Mouse (Mus musculus) cerebellum, adult 2 months (tissue): ENCODE measurements at regions not wholly inside any gene's neighbourhood (a gene's known extent, or its start where the extent isn't known, plus 50 kb on each side); places are given as distances from the start of the nearest gene placed in this dataset.
A peak's percentile ranks its signal among the peaks of the same experiment; 100 is the strongest.

Experiments
- DNase-seq, 2 experiments: peaks; one replicate each; pipeline ENCODE4 v3.0.0; 2021
- H3K27ac ChIP-seq: fragments of 200-500 bp; 2 replicates; pipeline ENCODE4 v1.5.1; 2012; ENCODE audit warnings: low read length, control low read depth, inconsistent platforms; ENCODE audit not compliant: insufficient read depth
- H3K27me3 ChIP-seq: fragments of 200-500 bp; 2 replicates; pipeline ENCODE4 v1.6.1; 2012; ENCODE audit warnings: inconsistent platforms, mild to moderate bottlenecking, low read length, moderate library complexity; ENCODE audit not compliant: control insufficient read depth, insufficient read depth
- H3K4me1 ChIP-seq: fragments of 200-500 bp; 2 replicates; pipeline ENCODE4 v1.6.1; 2011; ENCODE audit warnings: low read length; ENCODE audit not compliant: control insufficient read depth, insufficient read depth
- H3K4me3 ChIP-seq: fragments of 200-500 bp; replicated peaks from 2 replicates; pipeline ENCODE3; 2011; ENCODE audit warnings: mild to moderate bottlenecking, low read depth, low read length, control low read depth; ENCODE audit not compliant: insufficient read depth
- CTCF ChIP-seq: fragments of 200-500 bp; IDR thresholded peaks from 2 replicates; pipeline ENCODE4 v1.5.1; 2011; ENCODE audit warnings: low read depth, mild to moderate bottlenecking, control low read depth, low read length, moderate library complexity, borderline replicate concordance; ENCODE audit not compliant: insufficient read depth
- POLR2A ChIP-seq: fragments of 200-500 bp; IDR thresholded peaks from 2 replicates; pipeline ENCODE4 v1.6.1; 2011; ENCODE audit warnings: low read length, control low read depth, borderline replicate concordance; ENCODE audit not compliant: insufficient read depth
- WGBS: fragments of 180-500 bp; shearing (Covaris S2); methylation state at CpG from one replicate; pipeline ENCODE4 v1.1.7; 2018; 5-methylcytosine and 5-hydroxymethylcytosine counted together

DNA sequence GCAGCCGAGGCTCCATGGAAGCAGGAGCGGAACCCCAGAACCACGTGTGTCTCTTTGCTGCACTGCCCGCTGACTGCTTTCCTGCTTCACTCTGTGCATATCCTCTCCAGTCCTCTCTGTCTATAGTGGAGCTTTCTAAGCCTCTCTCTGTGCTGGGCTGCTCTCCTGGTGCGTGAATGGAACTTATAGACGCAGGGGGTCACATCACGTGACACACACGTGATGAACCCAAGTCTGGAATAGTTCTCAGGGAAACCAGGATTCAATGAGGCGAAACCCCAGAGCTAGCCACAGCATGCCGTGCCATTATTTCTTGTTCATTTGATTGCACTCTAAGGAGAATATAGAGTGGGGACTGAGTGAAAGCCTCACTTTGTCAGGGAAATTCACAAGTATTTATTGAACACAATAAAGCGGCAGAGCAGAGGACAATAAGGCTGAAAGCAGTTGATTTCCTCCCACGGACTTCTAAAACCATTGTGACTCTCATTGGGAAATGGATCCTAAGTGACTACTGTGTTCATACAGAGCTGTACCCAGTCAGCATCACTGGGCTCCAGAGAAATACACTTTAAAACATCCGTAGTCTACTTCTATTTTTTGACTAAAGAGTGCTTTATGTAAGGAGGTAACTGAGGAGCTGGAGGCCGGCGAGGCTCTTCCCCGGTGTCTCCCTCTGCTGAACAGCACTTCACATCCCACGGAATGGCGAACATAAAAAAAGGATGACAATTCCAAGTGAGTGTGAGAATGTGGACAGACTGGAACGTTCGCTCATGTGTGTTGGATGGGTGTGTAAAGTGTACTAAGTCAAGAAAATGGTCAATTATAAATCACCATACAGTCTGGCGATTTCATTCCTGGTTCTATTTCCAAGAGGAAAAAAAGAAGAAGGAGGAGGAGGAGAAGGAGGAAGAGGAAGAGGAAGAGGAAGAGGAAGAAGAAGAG is 116.5 kb upstream of the Cpsf6 start:
- Histone ChIP-seq H3K4me1 (no peaks in the 10 kb centered on the region), H3K27ac (no peak overlapping the region), H3K4me3 (no peak overlapping the region), H3K27me3 (no peaks in the 10 kb centered on the region)
- no peak for DNase-seq
- TF ChIP-seq POLR2A (no peak), CTCF (no peak)
- 64% methylated on average over 21 of the region's 21 CpGs for WGBS

DNA sequence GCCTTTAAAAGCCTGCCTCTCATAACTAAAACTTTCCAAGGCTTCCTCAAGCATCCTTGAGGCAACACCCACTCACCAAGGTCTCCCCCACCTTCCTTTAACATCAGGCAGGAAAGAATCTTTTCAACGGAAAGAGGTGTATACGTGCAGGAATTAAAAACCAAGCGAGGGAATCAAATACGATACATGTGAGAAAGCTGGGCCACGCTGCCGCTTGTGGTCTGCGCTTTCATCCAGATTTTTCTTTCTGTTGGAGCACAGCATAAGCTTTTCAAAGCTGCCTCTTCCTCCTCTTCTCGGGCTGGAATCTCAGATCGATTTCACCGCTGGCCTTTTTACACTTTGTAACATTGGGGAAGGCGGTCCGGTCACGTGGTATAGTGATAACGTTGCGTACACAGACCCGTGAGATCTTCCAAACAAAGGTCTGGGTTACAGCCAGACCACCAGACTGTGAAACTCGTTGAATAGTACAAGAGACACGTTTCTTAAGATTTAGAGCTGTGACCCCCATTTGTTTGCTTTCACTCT is 114.4 kb upstream of the Cpsf6 start:
- TF ChIP-seq POLR2A (no peak), CTCF (no peak)
- H3K27me3 ChIP-seq = no peaks in the 10 kb centered on the region
- no peak for DNase-seq
- no peak overlapping the region for H3K27ac ChIP-seq
- 44% methylated on average over 18 of the region's 18 CpGs for WGBS
- H3K4me3 ChIP-seq = peak overlapping the region; percentile 36
- no peaks in the 10 kb centered on the region for H3K4me1 ChIP-seq

DNA sequence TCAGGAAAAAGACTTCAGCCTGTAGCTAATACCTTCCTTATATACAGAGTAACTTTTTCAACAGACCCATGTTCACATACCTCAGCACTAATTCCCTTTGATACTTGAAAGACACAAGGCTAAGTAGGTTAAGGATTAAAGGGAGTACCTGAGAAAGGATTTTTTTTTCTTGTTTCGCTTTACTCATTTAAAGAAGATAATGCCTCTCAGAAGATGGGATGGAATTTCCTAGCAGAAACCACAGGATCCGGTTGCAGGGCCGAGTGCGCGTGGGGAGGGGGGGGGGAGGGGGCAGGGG is 114.0 kb upstream of the Cpsf6 start:
- 50% methylated on average over 5 of the region's 5 CpGs for WGBS
- H3K4me1 ChIP-seq = no peaks in the 10 kb centered on the region
- H3K27ac ChIP-seq = no peak overlapping the region
- H3K4me3 ChIP-seq = no peak overlapping the region
- TF ChIP-seq CTCF (no peak), POLR2A (no peak)
- no peaks in the 10 kb centered on the region for H3K27me3 ChIP-seq
- DNase-seq = no peak

DNA sequence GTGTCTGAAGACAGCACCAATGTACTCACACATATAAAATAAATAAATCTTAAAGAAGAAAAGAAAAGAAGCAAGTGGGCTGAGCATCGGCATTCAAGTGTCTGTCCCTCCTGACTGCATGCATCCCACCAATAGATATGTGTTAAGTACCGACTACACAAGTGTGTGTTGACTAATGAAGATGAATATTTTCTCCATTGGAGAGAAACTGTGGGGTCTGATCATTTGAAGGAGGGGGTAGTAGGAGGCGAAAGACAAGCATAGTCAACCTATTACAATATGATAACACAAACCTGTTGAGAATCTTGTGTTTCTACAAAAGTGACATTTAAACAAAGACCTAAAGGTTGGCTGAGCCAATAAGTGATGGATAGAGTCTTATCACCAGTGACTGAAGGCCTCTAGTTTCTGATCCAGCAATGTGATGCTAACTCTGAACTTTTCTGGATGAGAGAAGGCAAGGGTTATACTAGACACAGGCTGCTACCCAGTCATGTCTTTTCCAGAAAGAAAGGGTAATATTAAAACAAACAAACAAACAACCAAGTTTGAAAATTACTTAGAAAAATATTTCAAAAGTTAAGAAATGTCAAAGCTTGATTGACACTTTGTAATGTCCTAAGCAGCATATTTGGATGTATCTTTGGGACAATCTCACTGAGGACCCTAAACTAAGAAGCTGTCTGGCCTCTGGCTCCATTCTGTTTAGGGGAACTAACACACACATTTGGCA is 113.4 kb upstream of the Cpsf6 start:
- DNase-seq = no peak
- no peak overlapping the region for H3K4me3 ChIP-seq
- no peaks in the 10 kb centered on the region for H3K4me1 ChIP-seq
- no peak overlapping the region for H3K27ac ChIP-seq
- no peak for TF ChIP-seq CTCF
- TF ChIP-seq POLR2A = no peak
- 95% methylated on average over 3 of the region's 3 CpGs for WGBS
- H3K27me3 ChIP-seq = no peaks in the 10 kb centered on the region

DNA sequence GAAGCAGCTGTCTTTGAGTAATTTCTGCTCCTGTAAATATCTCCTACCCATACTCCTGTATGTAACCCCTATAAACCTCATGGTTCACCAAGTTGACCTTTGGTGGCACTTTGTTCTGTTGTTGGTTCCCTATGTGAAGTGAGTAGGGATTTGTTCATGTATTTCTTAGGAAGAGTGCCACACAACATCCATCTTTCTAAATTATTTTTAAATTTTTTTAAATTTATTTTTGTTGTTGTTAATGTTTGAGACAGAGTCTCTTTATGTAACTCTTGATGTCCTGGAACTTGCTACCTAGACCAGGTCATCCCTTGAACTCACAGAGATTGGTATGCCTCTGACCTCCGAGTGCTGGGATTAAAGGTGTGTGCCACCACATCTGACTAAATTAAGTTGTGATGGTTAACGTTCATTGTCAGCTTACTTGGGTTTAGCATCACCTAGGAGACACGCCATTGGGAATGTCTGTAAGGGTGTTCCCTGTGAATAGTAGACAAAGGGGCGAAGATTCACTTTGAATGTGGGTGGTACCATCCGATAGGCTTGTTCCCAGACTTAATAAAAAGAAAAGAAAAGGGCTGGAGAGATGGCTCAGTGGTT is 112.7 kb upstream of the Cpsf6 start:
- 50% methylated on average over 5 of the region's 5 CpGs for whole genome bisulfite sequencing
- Histone ChIP-seq H3K4me1 (no peaks in the 10 kb centered on the region), H3K4me3 (no peak overlapping the region), H3K27me3 (no peaks in the 10 kb centered on the region), H3K27ac (no peak overlapping the region)
- TF ChIP-seq POLR2A (no peak), CTCF (no peak)
- no peak for DNase-seq

DNA sequence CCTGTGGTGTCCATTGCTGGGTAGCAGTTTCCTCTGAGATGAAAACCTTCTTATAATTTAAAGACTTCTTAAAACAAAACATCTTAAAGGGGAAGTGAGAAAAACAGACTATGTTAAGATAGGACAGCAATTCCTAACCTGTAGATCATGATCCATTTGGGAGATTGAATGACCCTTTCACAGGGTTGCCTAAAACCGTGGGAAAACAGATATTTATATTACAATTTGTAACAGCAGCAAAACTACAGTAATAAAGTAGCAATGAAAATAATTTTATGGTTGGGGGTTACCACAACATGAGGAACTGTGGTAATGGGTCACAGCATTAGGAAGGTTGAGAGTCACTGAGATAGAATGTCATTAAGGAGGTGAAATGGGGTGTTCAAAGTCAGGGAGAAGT is 111.9 kb upstream of the Cpsf6 start:
- WGBS = 66% methylated on average over 1 of the region's 1 CpGs
- TF ChIP-seq POLR2A = no peak
- no peak for TF ChIP-seq CTCF
- no peak for DNase-seq
- Histone ChIP-seq H3K27me3 (no peaks in the 10 kb centered on the region), H3K27ac (no peak overlapping the region), H3K4me1 (no peaks in the 10 kb centered on the region), H3K4me3 (no peak overlapping the region)

DNA sequence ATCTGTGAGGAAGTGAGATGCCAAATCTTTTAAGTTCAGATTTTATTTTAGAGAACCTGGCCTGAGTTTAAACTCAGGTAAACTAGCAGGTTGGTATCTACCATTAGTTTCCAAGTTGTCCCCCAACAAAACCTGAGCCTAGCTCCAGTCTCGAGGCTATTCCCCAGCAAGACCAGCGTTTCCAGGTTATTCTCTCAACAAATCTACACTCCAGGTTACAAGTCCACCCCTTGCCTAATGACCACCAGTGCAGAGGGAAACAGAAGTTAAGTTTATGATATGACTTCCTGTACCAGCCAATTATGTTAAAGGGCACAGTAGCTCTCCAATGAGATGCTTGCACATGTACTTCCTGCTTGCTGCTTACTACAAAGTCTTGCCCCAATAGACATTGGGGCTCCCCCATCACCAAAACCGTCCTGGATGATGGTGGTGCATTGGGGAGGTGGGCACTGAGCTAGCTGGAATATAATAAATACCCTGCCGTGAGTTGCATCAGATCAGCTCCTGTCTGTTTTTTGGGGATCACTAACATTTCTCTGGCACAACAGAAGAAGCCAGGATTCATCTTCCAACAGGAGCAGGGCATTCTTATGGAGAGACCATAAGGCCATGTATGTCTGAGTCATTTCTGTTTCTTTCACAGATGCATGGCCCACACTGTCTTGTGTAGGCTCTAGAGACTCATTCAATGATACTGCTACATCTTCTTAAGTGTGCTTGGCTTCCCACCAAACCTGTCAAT is 111.2 kb upstream of the Cpsf6 start:
- Histone ChIP-seq H3K4me1 (no peaks in the 10 kb centered on the region), H3K27me3 (no peaks in the 10 kb centered on the region), H3K4me3 (no peak overlapping the region), H3K27ac (no peak overlapping the region)
- DNase-seq = no peak
- WGBS = 89% methylated on average over 4 of the region's 4 CpGs
- TF ChIP-seq POLR2A (no peak), CTCF (no peak)
